In the genomic region with DNA sequence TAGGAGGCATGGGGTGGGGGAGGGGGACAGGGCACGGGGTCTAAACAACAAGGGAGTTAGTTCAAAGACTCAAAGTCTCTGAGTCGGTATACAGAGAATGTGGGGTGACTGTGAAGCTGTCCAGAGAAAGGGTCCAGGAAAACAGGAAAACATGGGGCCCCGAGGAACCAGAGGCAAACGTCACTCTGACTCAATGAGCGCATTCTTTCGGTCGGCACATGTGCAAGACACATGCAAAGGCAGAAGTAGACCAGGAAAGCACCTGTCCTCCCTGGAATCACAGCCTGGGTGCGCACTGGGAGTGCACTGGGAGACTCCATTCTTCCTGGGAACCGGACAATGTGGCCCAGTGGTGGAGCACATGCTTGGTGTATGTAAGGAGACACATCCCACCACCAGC, we compare ENCODE assay signal across 22 mouse cellular contexts. TPM values are rescaled to one million over a fixed set of nuclear protein-coding genes. Genes with fewer than 3 reads are reported as not detected.
A peak's percentile ranks its signal among the peaks of the same experiment; 100 is the strongest.
DNase-seq lines count a peak whose midpoint lies in the region; ATAC-seq and TF ChIP-seq lines count a peak whose summit lies in the region.
"Had no signal": no experiment of that assay in that cellular context is flagged by ENCODE, and none has a peak within 500 bp of the region (broad histone marks: within the 10 kb centered on the region; RNA-seq: fewer than 3 reads in every experiment).

No protein-coding gene starts in this region.

- peak; percentile 74 for DNase-seq in heart, adult 11 months
- no peak for DNase-seq in G1E (ENCODE audit: low spot score)
- peak; percentile 32 for DNase-seq in embryo, embryonic 10.5 days (ENCODE audit: low spot score)
- DNase-seq in liver, embryonic 13.5 days = no peak
- no peak for DNase-seq in lung, postnatal 4 days
- DNase-seq in heart, postnatal 14 days = no peak
- DNase-seq: cerebellum, adult 11 months; cerebellum, postnatal 14 days; gastrocnemius, postnatal 25 days; heart, postnatal 4 days; layer of hippocampus, postnatal 36 days; spleen, adult 18-20 months; thymus, postnatal 14 days had no signal

- intact Hi-C loops in heart, postnatal 14 days (cut with DNase I) = no loop called here

- no peak for TF ChIP-seq CTCF in G1E (IDR thresholded peaks at IDR 0.05; ENCODE audit: low read depth, low read length)

- no peak overlapping the region for H3K9ac ChIP-seq in heart, embryonic 11.5 days (ENCODE audit: low read depth, low read length)
- peak overlapping the region; percentile 34; the same call in 1 of the 2 replicates for H3K9ac ChIP-seq in liver, embryonic 13.5 days
- H3K9ac ChIP-seq: embryonic facial prominence, embryonic 13.5 days; heart, embryonic 13.5 days; lung, embryonic 15.5 days; neural tube, embryonic 13.5 days; stomach, embryonic 15.5 days had no signal

- no peaks in the 10 kb centered on the region for H3K36me3 ChIP-seq in heart, embryonic 11.5 days (ENCODE audit: control insufficient read depth, insufficient read depth, low read length)
- H3K36me3 ChIP-seq in G1E (replicated peaks) = peaks cover 16% of the 10 kb centered on the region
- no peaks in the 10 kb centered on the region for H3K36me3 ChIP-seq in liver, embryonic 13.5 days
- H3K36me3 ChIP-seq: embryonic facial prominence, embryonic 13.5 days; heart, embryonic 13.5 days; lung, embryonic 15.5 days; neural tube, embryonic 13.5 days; stomach, embryonic 15.5 days had no signal

- no peak overlapping the region for H3K27ac ChIP-seq in heart, embryonic 11.5 days (ENCODE audit: low read depth, low read length)
- H3K27ac ChIP-seq in liver, embryonic 13.5 days = peak overlapping the region; percentile 81
- H3K27ac ChIP-seq: embryonic facial prominence, embryonic 13.5 days; heart, embryonic 13.5 days; kidney, postnatal 0 days; lung, embryonic 15.5 days; neural tube, embryonic 13.5 days; stomach, embryonic 15.5 days had no signal

- WGBS in heart, embryonic 11.5 days (ENCODE audit: insufficient replicate concordance) = 43% methylated on average over 9 of the region's 9 CpGs
- 40% methylated on average over 9 of the region's 9 CpGs for WGBS in liver, embryonic 13.5 days (ENCODE audit: insufficient replicate concordance)

- peaks cover 59% of the 10 kb centered on the region for H3K4me1 ChIP-seq in heart, embryonic 11.5 days (ENCODE audit: control insufficient read depth, insufficient read depth, low read length)
- H3K4me1 ChIP-seq in G1E (ENCODE audit: insufficient read depth, low read depth, low read length) = peaks cover 82% of the 10 kb centered on the region
- peaks cover 69% of the 10 kb centered on the region for H3K4me1 ChIP-seq in liver, embryonic 13.5 days (replicated peaks)

- H3K4me2 ChIP-seq in heart, embryonic 11.5 days = no peak overlapping the region
- H3K4me2 ChIP-seq in liver, embryonic 13.5 days = peak overlapping the region; percentile 48
- H3K4me2 ChIP-seq: embryonic facial prominence, embryonic 13.5 days; heart, embryonic 13.5 days; lung, embryonic 15.5 days; neural tube, embryonic 13.5 days; stomach, embryonic 15.5 days had no signal

- no peaks in the 10 kb centered on the region for H3K9me3 ChIP-seq in heart, embryonic 11.5 days (replicated peaks; ENCODE audit: control insufficient read depth, low read length)
- no peaks in the 10 kb centered on the region for H3K9me3 ChIP-seq in G1E (replicated peaks)
- H3K9me3 ChIP-seq in liver, embryonic 13.5 days (replicated peaks) = no peaks in the 10 kb centered on the region
- H3K9me3 ChIP-seq: embryonic facial prominence, embryonic 13.5 days; heart, embryonic 13.5 days; lung, embryonic 15.5 days; megakaryocyte, embryonic 14.5 days; neural tube, embryonic 13.5 days; stomach, embryonic 15.5 days had no signal

- ATAC-seq in heart, embryonic 11.5 days (replicated peaks; ENCODE audit: insufficient number of reproducible peaks, low FRiP score, low TSS enrichment) = no peak
- no peak for ATAC-seq in G1E (ENCODE audit: extremely low read depth, insufficient number of reproducible peaks, low FRiP score, poor library complexity, severe bottlenecking)
- peak; percentile 7; the same call in 1 of the 2 replicates for ATAC-seq in liver, embryonic 13.5 days (ENCODE audit: low read depth)
- ATAC-seq in activated CD4-positive, CD25-positive, alpha-beta regulatory T cell, adult 4 months = no peak

- H3K4me3 ChIP-seq in heart, embryonic 11.5 days (ENCODE audit: low read depth, low read length) = no peak overlapping the region
- H3K4me3 ChIP-seq in G1E (ENCODE audit: low read depth, low read length) = peak overlapping the region; percentile 64; the same call in 1 of the 2 replicates
- H3K4me3 ChIP-seq in liver, embryonic 13.5 days (replicated peaks) = no peak overlapping the region
- H3K4me3 ChIP-seq: embryonic facial prominence, embryonic 13.5 days; heart, embryonic 13.5 days; lung, embryonic 15.5 days; megakaryocyte, embryonic 14.5 days; neural tube, embryonic 13.5 days; stomach, embryonic 15.5 days had no signal

- no peaks in the 10 kb centered on the region for H3K27me3 ChIP-seq in heart, embryonic 11.5 days (ENCODE audit: control insufficient read depth, insufficient read depth, low read length)
- H3K27me3 ChIP-seq in G1E (ENCODE audit: insufficient read depth, low read length) = no peaks in the 10 kb centered on the region; the same call in 1 of the 2 replicates
- H3K27me3 ChIP-seq in liver, embryonic 13.5 days = no peaks in the 10 kb centered on the region
- H3K27me3 ChIP-seq: embryonic facial prominence, embryonic 13.5 days; heart, embryonic 13.5 days; lung, embryonic 15.5 days; neural tube, embryonic 13.5 days; stomach, embryonic 15.5 days had no signal

RNA-seq across cellular contexts. Expression of a gene that starts 59.5 kb away (rescaled TPM):
- 29.7 TPM in 2 replicates for polyA plus RNA-seq in heart, embryonic 11.5 days (2014; fragmentation: Nextera tagmentation; extraction: Ambion mirVana)
- total RNA-seq in G1E (2014; fragmentation: Nextera tagmentation) (11.7 and 19.7 TPM in 2 replicates), G1E (2017) (8.1 and 8.8 TPM in 2 replicates)
- polyA plus RNA-seq in G1E (2012) = 12.8 and 13.8 TPM in 2 replicates
- polyA plus RNA-seq in liver, embryonic 13.5 days (2015; fragmentation: Nextera tagmentation; extraction: Ambion mirVana) = 6.6 and 7.0 TPM in 2 replicates
- polyA plus RNA-seq in activated CD4-positive, CD25-positive, alpha-beta regulatory T cell, adult 4 months (2017; shearing (Covaris generic)) = 1 to 10 TPM in 1 of 2 experiments, under 1 TPM in 1; 0.76 to 1.0 TPM
- total RNA-seq in heart, postnatal 14 days (2021) = 10 to 100 TPM; 20.7 to 26.0 TPM

Comparison
In these comparisons a context has a peak if more than half of its experiments do, and no peak if none do; other contexts are left out.
1. DNase-seq: peak in heart, adult 11 months (single experiment) and embryo, embryonic 10.5 days (single experiment); none in G1E (single experiment), liver, embryonic 13.5 days (single experiment), lung, postnatal 4 days (0 of 2) and heart, postnatal 14 days (0 of 2).